Mouse (Mus musculus): ENCODE results near the gene Ttc26. TPM values are rescaled to one million over a fixed set of nuclear protein-coding genes. Genes with fewer than 3 reads are reported as not detected.

The Ttc26 gene
- not detected for total RNA-seq (2023)

GRCm38 (mm10) chr6:38381129-38381771 lies at the start of gene Ttc26:
Ttc26 (plus strand) TSS chr6:38381469.

GRCm38 (mm10) chr6:38353811-38354722 lies 27.2 kb upstream of the Ttc26 start, which contains the start of gene Zc3hav1:
Zc3hav1 (minus strand) TSS chr6:38354603.

GRCm38 (mm10) chr6:38433261-38434033 lies 52.2 kb downstream of the Ttc26 start, which contains the start of gene Ubn2:
Ubn2 (plus strand) TSS chr6:38433950.

Other genes starting within 250 kb of the Ttc26 start
- 0.12 TPM for gene D630045J12Rik, start 127.5 kb upstream of the Ttc26 start, total RNA-seq (2023)
- 6.2 TPM for gene Zc3hav1l, start 82.2 kb upstream of the Ttc26 start, total RNA-seq (2023)
- 355 TPM for gene Zc3hav1, start 26.9 kb upstream of the Ttc26 start, total RNA-seq (2023)
- gene Ubn2, start 52.5 kb downstream of the Ttc26 start, total RNA-seq (2023): 50.3 TPM
- 24.2 TPM for gene Fmc1, start 152.0 kb downstream of the Ttc26 start, total RNA-seq (2023)
- 371 TPM for gene Luc7l2, start 169.9 kb downstream of the Ttc26 start, total RNA-seq (2023)